Mouse (Mus musculus) kidney, postnatal 4 days (tissue): Measurements from ENCODE around the gene Als2cr12.
"Not testable (repeated sequence)": the region's sequence is repeated elsewhere in the genome, so short reads cannot be mapped to it uniquely, and the experiment has no call there.

Experiments used
- DNase-seq, 2 experiments: peaks; one replicate each; pipeline ENCODE4 v3.0.0; 2021; ENCODE audit warnings: mixed read lengths in 2 of 2

Gene Als2cr12

GRCm38 (mm10) chr1:58609591-58609990, 86.2 kb downstream of the Als2cr12 start:
- not testable (repeated sequence) for DNase-seq

GRCm38 (mm10) chr1:58603738-58604137, 92.1 kb downstream of the Als2cr12 start:
- DNase-seq: no peak

- no peak for DNase-seq
These were observed 93.1 kb downstream of the Als2cr12 start for GRCm38 (mm10) chr1:58602681-58603080.
